Mouse (Mus musculus) liver, embryonic 11.5 days (tissue): Measurements from ENCODE around the gene Glyat. TPM values are rescaled to one million over a fixed set of nuclear protein-coding genes. Genes with fewer than 3 reads are reported as not detected.

Source experiments
- ATAC-seq: fragments of 200-750 bp; cut with Nextera tagmentation; replicated peaks from 2 replicates; pipeline ENCODE4 v1.8.0; 2017; ENCODE audit warnings: moderate number of reproducible peaks, mild to moderate bottlenecking, moderate TSS enrichment, moderate library complexity; ENCODE audit not compliant: low FRiP score
- DNase-seq: peaks from one replicate; pipeline ENCODE4 v3.0.0-alpha.2; 2017; ENCODE audit warnings: low spot score
- H3K27ac ChIP-seq: fragments of 300-500 bp; sonication (generic); 2 replicates; pipeline ENCODE4 v1.5.1; 2014; ENCODE audit warnings: mild to moderate bottlenecking, low read depth, low read length, control low read depth
- H3K27me3 ChIP-seq: fragments of 300-500 bp; sonication (generic); replicated peaks from 2 replicates; pipeline ENCODE4 v1.6.1; 2014; ENCODE audit warnings: low read length, mixed read lengths; ENCODE audit not compliant: control insufficient read depth, insufficient read depth
- H3K36me3 ChIP-seq: fragments of 300-500 bp; sonication (generic); 2 replicates; pipeline ENCODE4 v1.6.1; 2014; ENCODE audit warnings: mild to moderate bottlenecking, low read length, moderate library complexity, mixed read lengths; ENCODE audit not compliant: control insufficient read depth, insufficient read depth
- H3K4me1 ChIP-seq: fragments of 300-500 bp; sonication (generic); replicated peaks from 2 replicates; pipeline ENCODE4 v1.6.1; 2014; ENCODE audit warnings: low read length, mixed read lengths; ENCODE audit not compliant: control insufficient read depth, insufficient read depth
- H3K4me2 ChIP-seq: fragments of 300-500 bp; sonication (generic); 2 replicates; pipeline ENCODE4 v1.6.1; 2014; ENCODE audit warnings: mild to moderate bottlenecking, control low read depth, moderate library complexity
- H3K4me3 ChIP-seq: fragments of 300-500 bp; sonication (generic); 2 replicates; pipeline ENCODE4 v1.5.1; 2014; ENCODE audit warnings: low read depth, low read length, control low read depth
- H3K9ac ChIP-seq: fragments of 300-500 bp; sonication (generic); 2 replicates; pipeline ENCODE4 v1.6.1; 2014; ENCODE audit warnings: low read depth, low read length, control low read depth
- H3K9me3 ChIP-seq: fragments of 300-500 bp; sonication (generic); 2 replicates; pipeline ENCODE4 v1.6.1; 2016; ENCODE audit warnings: low read length, inconsistent platforms, mixed read lengths; ENCODE audit not compliant: control insufficient read depth
- WGBS: fragments of 180-500 bp; shearing (Covaris S2); extraction: QIAGEN DNeasy Blood & Tissue Kit; methylation state at CpG from one replicate; pipeline ENCODE4 v1.1.7; 2014; 5-methylcytosine and 5-hydroxymethylcytosine counted together
- polyA plus RNA-seq: library from polyadenylated mRNA; unstranded; fragments of >200 nt; fragmentation: Nextera tagmentation; extraction: Ambion mirVana; gene quantifications from 2 replicates; pipeline ENCODE4 v1.2.1, GENCODE M21; 2014

Glyat gene
- not detected in 2 replicates for polyA plus RNA-seq

DNA sequence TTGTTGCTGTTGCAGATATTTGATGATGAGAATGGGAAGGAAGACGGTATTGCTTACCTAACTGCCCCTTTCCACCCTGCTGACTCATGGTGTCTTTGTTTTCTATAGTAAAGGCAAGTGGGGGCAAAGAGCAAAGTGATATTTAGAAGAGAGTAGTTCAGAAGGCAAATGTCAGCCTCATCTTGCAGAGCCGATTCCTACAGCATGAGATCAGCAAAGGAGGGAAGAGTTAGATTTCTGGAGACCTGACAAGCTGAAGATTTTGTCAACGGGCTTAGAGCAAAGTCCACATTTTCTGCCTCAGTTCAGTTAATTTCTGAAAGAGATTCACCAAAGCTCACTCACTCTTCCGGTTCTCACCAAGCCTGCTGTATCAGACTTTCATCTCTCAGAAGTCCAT, at the start of gene Glyat:
Gene Glyat, plus strand, starts transcription at position 133 of the 400 bp plus-strand sequence.
- no peaks in the 10 kb centered on the region for H3K36me3 ChIP-seq
- no peak for DNase-seq

DNA sequence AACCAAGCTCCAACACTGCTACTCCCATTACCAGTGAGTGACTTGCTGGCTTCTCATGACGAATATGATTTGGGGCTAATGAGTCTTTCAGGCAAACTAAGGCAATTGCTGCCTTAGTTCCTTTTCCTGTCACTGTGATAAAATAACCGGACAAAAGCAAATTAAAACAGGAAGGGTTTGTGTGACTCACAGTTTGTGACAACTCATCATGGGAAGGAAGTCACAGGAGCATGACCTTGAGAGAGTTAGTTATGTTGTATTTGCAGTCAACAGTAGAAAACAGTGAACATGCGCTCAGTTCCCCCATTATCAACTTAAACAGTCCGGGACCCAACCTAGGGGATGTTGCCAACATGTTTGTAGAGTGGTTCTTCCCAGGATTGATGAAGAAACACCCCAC, 47.8 kb upstream of the Glyat start:
- Histone ChIP-seq H3K4me2 (no peak overlapping the region), H3K27me3 (no peaks in the 10 kb centered on the region), H3K4me3 (no peak overlapping the region), H3K27ac (no peak overlapping the region), H3K9me3 (no peaks in the 10 kb centered on the region), H3K36me3 (no peaks in the 10 kb centered on the region), H3K9ac (no peak overlapping the region), H3K4me1 (no peaks in the 10 kb centered on the region)
- DNase-seq (no peak), ATAC-seq (no peak)
- WGBS = 65% methylated on average over 4 of the region's 4 CpGs

More for the DNA sequence above, at the start of gene Glyat:
- Histone ChIP-seq H3K4me3 (no peak within 1 kb of the TSS), H3K27me3 (no peaks in the 10 kb centered on the region), H3K4me2 (no peak within 1 kb of the TSS), H3K9me3 (no peaks in the 10 kb centered on the region), H3K27ac (no peak within 1 kb of the TSS), H3K4me1 (no peaks in the 10 kb centered on the region), H3K9ac (no peak within 1 kb of the TSS)
- 59% methylated on average over 4 of the region's 4 CpGs for WGBS
- no peak for ATAC-seq

DNA sequence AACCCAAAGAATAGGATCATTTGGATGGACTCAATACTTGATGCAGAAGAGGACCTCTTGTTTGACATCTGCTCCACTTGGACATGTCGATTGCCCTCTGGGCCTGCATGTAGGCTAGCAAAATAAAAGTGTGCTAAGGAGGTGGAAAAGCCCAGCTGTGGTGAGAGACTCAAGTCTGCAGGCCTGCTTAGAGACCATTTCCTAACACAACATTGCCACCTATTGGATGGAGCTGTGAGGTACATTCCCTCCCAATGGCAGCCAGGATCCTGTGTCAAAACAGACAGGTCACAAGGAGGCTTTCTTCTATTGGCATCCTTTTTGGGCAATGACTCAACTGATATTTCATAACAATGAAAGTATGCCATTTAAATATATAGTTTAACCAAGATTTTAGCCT, 41.2 kb upstream of the Glyat start:
- no peak overlapping the region for H3K4me3 ChIP-seq
- no peaks in the 10 kb centered on the region for H3K36me3 ChIP-seq
- H3K9me3 ChIP-seq = no peaks in the 10 kb centered on the region
- H3K4me1 ChIP-seq = no peaks in the 10 kb centered on the region
- 0 out of 2 replicates have a peak, but pooled peaks have one; percentile 25 for ATAC-seq
- no peak overlapping the region for H3K27ac ChIP-seq
- no peak for DNase-seq
- H3K9ac ChIP-seq = no peak overlapping the region
- H3K4me2 ChIP-seq = no peak overlapping the region
- 21% methylated on average over 1 of the region's 1 CpGs for WGBS
- H3K27me3 ChIP-seq = 0 out of 2 replicates have a peak, but pooled peaks cover 3% of the 10 kb centered on the region

DNA sequence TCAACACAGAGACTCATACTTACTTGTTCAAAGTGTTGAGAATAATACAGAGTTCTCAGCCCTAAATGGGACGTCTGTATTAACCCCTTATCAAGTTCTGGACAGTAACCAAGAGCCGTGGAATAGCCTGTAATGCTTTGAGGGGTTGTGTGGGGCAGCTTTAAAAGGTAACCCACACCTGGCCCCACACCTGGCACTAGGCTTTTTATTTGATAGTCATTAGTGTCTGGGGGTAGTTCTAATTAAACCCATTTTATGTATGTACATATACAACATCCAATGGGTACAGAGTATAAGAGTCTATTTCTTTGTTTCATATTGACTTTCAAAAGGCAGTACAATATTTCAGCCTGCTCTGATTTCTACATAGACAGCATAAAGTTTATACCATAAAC, 38.0 kb upstream of the Glyat start:
- Histone ChIP-seq H3K9ac (no peak overlapping the region), H3K27me3 (0 out of 2 replicates have a peak, but pooled peaks cover 3% of the 10 kb centered on the region), H3K4me3 (no peak overlapping the region; the same call in 1 of the 2 replicates), H3K36me3 (no peaks in the 10 kb centered on the region), H3K4me2 (peak overlapping the region; percentile 84; the same call in 1 of the 2 replicates), H3K4me1 (no peaks in the 10 kb centered on the region), H3K27ac (no peak overlapping the region), H3K9me3 (no peaks in the 10 kb centered on the region)
- ATAC-seq (no peak), DNase-seq (no peak)
- WGBS = 54% methylated on average over 2 of the region's 2 CpGs

DNA sequence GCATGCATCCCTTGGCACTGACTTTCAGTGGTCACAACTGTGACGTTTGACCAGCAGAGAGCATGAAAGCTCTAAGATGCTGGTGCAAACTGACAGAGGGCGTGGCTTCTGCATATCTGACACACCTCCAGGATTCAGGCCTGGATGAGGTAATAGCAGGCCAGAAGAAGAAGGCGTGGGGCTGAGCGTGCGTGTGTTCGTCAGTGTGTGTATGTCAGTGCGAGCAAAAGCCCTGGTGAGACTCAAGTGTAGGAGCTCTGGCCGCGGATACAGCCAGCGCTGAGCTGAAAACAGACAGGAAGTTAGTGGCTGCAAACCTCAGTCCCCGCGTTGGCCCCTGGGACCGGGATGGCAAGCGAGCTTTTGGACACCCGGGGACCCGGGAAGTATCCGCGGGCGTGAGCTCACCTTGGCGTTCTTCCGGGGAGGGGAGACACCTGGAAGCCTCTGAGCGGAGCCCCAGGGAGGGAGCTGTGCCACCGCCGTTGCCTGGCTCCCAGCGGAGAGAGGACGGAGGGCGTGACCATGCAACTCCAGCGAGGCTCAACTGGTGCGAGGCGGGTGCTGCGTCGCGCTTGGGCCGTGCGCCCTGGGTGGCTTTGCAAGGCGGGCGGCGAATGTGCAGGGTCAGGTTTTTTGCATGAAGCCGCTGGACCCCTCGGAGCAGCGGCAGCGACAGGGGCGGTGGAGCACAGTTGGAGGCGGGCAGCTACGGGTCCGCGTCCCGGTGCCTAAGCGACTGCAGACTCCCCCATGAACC, 37.4 kb upstream of the Glyat start:
- no peak overlapping the region for H3K27ac ChIP-seq
- ATAC-seq = peak; percentile 77
- H3K9me3 ChIP-seq = no peaks in the 10 kb centered on the region
- no peaks in the 10 kb centered on the region for H3K36me3 ChIP-seq
- H3K27me3 ChIP-seq = 0 out of 2 replicates have a peak, but pooled peaks cover 3% of the 10 kb centered on the region
- WGBS = under 1% methylated on average over 44 of the region's 49 CpGs
- peak overlapping the region; percentile 44 for H3K9ac ChIP-seq
- H3K4me1 ChIP-seq = no peaks in the 10 kb centered on the region
- DNase-seq = peak; percentile 67
- H3K4me3 ChIP-seq = peak overlapping the region; percentile 58
- peak overlapping the region; percentile 84 for H3K4me2 ChIP-seq

DNA sequence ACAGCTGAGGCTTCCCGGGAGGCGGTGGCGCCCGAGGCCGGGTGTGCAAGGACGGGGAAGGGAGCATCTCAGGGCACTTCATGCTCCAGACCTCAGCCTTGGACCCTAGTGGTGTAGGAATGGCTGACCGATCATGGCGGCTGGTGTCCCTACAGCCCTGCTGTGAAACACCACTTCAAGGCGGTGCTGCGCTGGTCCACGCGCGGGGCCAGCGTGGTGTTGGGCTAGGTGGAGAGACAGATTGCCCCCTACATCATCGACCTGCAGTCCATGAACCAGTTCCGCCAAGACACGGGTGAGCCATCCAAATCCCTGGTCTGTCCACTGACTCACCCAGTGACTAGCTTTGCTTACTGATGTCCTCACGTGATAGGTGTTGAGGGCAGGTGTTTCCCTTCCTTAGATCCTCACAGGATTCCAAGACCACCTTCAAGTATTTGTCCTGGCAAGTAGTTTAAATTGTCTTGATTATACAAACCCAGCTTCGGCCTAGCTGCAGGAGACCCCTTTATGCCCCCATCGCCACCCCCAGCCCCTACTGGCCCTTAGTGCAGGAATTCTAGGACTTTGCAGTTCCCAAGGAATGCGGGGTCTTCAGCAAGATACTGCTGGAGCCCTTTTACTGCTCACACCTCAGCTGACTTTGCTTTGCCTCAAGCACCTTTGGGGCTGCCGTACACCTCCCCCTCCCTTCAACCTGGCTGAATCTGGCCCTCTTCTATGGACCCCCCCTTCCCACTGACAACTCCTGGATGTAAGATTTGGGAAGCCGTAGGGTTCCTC, 36.6 kb upstream of the Glyat start:
- 20% methylated on average over 22 of the region's 23 CpGs for WGBS
- Histone ChIP-seq H3K4me2 (peak overlapping the region; percentile 84), H3K27me3 (0 out of 2 replicates have a peak, but pooled peaks cover 3% of the 10 kb centered on the region), H3K27ac (no peak overlapping the region), H3K36me3 (no peaks in the 10 kb centered on the region), H3K9me3 (no peaks in the 10 kb centered on the region), H3K4me1 (no peaks in the 10 kb centered on the region), H3K4me3 (peak overlapping the region; percentile 58), H3K9ac (peak overlapping the region; percentile 44)
- peak; percentile 35 for ATAC-seq
- no peak for DNase-seq

DNA sequence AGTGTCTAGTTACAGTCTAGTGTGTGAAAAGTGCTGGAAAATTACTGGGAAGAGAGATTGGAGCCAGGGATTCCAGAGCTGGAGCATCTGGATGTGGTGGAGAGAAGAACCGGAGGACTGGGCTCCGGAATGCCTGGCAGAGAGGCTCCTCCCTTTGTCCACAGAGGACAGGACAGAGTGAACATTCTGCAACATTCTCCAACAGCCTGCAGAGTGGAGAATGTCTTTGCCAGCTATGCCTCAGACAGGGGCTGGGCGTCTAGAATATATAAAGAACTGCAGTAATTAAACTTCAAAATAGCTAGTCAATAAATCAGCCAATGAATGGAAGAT, 36.1 kb upstream of the Glyat start:
- 60% methylated on average over 3 of the region's 3 CpGs for WGBS
- 0 out of 2 replicates have a peak, but pooled peaks cover 3% of the 10 kb centered on the region for H3K27me3 ChIP-seq
- no peaks in the 10 kb centered on the region for H3K4me1 ChIP-seq
- no peaks in the 10 kb centered on the region for H3K9me3 ChIP-seq
- no peak for DNase-seq
- no peaks in the 10 kb centered on the region for H3K36me3 ChIP-seq
- no peak overlapping the region for H3K9ac ChIP-seq
- H3K4me2 ChIP-seq = no peak overlapping the region
- ATAC-seq = no peak
- H3K4me3 ChIP-seq = no peak overlapping the region
- no peak overlapping the region for H3K27ac ChIP-seq

DNA sequence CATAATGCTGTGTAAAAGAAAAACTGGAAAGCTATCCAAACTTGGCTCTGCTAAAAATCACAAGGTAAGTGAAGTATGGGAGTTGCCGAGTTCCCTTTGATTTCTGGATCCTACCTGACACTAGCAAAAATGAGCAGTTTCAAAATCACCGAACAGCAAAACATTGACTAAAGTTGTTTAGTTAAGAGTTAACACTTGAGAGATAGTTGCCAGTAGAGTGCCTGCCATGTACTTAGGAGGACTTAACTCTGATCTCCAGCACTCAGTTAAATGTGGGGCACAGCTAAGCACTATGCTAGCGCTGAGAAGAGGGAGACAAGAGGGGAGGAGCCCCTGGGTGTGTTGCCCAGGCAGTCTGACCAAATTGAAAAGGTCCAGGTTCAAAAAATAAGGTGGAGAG, 34.4 kb upstream of the Glyat start:
- 0 out of 2 replicates have a peak, but pooled peaks cover 3% of the 10 kb centered on the region for H3K27me3 ChIP-seq
- no peaks in the 10 kb centered on the region for H3K9me3 ChIP-seq
- H3K9ac ChIP-seq = no peak overlapping the region
- H3K4me2 ChIP-seq = no peak overlapping the region
- ATAC-seq (no peak), DNase-seq (no peak)
- WGBS = 61% methylated on average over 3 of the region's 3 CpGs
- H3K4me1 ChIP-seq = no peaks in the 10 kb centered on the region
- no peak overlapping the region for H3K4me3 ChIP-seq
- no peaks in the 10 kb centered on the region for H3K36me3 ChIP-seq
- no peak overlapping the region for H3K27ac ChIP-seq
